Mouse (Mus musculus): ENCODE data around the gene Eef1a2. TPM values are rescaled to one million over a fixed set of nuclear protein-coding genes. Genes with fewer than 3 reads are reported as not detected.
A peak's percentile ranks its signal among the peaks of the same experiment; 100 is the strongest.
"Not testable (repeated sequence)": the region's sequence is repeated elsewhere in the genome, so short reads cannot be mapped to it uniquely, and the experiment has no call there.

Gene Eef1a2
- polyA plus RNA-seq (2015; fragmentation: Nextera tagmentation; extraction: Ambion mirVana), result not detected in 2 replicates

DNA sequence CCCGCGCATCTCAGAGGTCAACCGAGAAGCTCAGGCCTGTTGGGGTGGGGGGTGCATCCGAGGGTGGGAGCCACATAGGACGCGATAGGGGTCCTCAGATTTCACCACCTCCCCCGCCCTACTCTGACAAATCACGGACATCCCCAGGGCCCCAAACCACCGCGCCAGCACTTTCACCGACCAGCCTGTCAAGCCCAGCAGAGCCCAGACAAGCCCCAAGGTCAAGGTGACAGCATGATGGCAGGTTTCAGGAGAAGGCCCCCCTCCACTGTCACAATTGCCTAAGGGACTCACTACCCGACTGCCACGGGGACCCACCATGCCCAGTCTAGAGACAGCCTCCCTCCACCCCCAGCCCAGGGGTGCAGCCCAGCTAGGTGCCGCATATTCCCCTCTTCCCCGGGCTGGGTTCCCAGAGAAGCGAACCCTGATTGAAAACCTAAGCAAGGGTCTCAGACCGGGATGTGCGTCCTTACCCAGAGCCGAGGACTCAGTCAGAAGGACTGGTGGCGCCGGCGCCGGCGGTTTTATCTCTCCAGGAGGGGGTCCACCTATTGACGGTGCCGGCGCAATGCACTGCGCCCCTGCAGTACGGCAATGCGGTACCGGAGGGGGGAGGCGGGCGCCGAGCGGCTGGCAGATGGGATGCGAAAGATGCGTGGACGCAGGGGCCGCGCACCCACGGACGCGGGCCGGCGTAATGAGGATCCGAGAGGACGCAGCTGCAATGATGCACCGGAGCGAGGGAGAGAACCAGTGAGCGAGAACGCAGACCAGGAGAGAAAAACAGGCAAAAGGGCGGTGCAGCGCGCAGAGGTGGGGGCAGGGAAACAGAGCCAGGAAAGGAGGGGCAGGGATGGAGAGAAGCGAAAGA lies at the start of gene Eef1a2:
TSS of gene Eef1a2 (minus strand) at position 767 of the 874 bp plus-strand sequence.
- peaks cover 74% of the 10 kb centered on the region for H3K27me3 ChIP-seq
- no peak for ATAC-seq (ENCODE audit: insufficient read depth)
- no peaks in the 10 kb centered on the region for H3K9me3 ChIP-seq (replicated peaks)
- no peak within 1 kb of the TSS for H3K9ac ChIP-seq
- H3K36me3 ChIP-seq (replicated peaks), result no peaks in the 10 kb centered on the region
- 5% methylated on average over 55 of the region's 55 CpGs for WGBS (ENCODE audit: insufficient replicate concordance)
- no peak within 1 kb of the TSS for H3K4me2 ChIP-seq
- H3K4me3 ChIP-seq (replicated peaks), result no peak within 1 kb of the TSS
- no peak within 1 kb of the TSS for H3K27ac ChIP-seq (replicated peaks)
- no peaks in the 10 kb centered on the region for H3K4me1 ChIP-seq (replicated peaks)

DNA sequence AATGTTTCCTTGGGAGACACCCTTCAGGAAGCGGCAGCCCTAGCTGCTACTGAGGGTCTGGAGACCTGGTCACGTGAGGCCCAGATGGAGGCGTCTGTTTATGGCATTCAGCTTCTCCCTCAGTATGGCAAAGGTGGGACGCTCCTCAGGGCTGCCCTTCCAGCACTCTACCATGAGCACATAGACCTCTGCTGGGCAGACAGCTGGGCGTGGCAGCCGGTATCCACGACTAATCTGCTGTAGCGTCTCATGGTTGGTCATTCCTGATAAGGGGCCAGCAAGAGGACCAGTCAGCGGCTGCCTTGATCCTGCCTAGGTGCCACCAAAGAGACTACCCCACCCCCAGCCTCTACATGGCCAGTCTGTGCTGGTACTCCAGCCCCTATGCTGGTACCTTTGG lies 49.3 kb upstream of the Eef1a2 start:
- ATAC-seq (ENCODE audit: insufficient read depth), result peak; percentile 97
- Histone ChIP-seq H3K4me1 (replicated peaks) (peaks cover 57% of the 10 kb centered on the region), H3K36me3 (replicated peaks) (no peaks in the 10 kb centered on the region), H3K27me3 (peaks cover 28% of the 10 kb centered on the region), H3K9me3 (replicated peaks) (no peaks in the 10 kb centered on the region), H3K9ac (peak overlapping the region; percentile 32; the same call in 1 of the 2 replicates), H3K4me2 (peak overlapping the region; percentile 76), H3K4me3 (replicated peaks) (peak overlapping the region; percentile 41), H3K27ac (replicated peaks) (peak overlapping the region; percentile 90)
- 24% methylated on average over 9 of the region's 9 CpGs for WGBS (ENCODE audit: insufficient replicate concordance)

DNA sequence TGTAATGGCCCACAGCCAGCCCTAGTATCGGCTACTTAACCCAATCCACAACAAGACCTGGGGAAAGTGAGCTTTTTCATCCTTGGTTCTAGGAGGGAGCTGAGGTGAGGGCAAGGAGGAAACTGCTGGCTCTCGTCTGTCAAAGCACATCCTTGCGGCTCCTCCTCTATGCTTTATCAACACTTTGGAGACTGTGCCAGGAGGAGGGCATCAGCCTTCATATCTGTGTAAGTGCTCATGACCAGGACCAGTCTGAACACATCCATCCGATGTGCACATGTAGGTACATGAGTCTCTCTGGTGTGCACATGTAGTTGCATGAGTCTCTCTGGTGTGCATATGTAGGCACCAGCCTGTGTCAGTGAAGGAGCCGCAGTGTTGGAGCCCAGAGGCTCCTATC lies 48.9 kb upstream of the Eef1a2 start:
- H3K9ac ChIP-seq, result peak overlapping the region; percentile 32
- ATAC-seq (ENCODE audit: insufficient read depth), result peak; percentile 90
- H3K27me3 ChIP-seq, result peaks cover 27% of the 10 kb centered on the region
- no peaks in the 10 kb centered on the region for H3K9me3 ChIP-seq (replicated peaks)
- H3K4me3 ChIP-seq (replicated peaks), result peak overlapping the region; percentile 41
- H3K36me3 ChIP-seq (replicated peaks), result no peaks in the 10 kb centered on the region
- H3K4me2 ChIP-seq, result peak overlapping the region; percentile 76
- H3K4me1 ChIP-seq (replicated peaks), result peaks cover 60% of the 10 kb centered on the region
- 48% methylated on average over 5 of the region's 5 CpGs for WGBS (ENCODE audit: insufficient replicate concordance)
- H3K27ac ChIP-seq (replicated peaks), result peak overlapping the region; percentile 90

DNA sequence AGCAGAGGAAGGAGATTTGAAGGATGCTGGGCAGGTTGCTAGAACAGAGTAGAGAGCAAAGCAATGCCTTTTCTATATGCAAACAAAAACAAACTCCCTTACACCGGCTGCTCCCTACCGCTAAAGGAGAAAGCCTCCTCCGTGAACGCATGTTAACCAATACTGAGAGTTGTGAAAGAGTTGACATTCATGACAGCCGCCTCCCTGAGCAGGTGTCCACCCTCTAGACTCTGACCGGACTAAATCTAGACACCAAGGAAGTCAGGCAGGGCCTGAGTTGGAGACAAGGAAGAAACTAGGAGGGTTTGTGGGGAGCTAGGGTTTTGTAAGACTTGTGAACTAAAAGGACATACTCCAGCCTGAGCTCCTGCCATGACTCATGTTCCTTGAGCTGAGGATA lies 46.1 kb upstream of the Eef1a2 start:
- no peak overlapping the region for H3K9ac ChIP-seq
- no peak for ATAC-seq (ENCODE audit: insufficient read depth)
- H3K4me2 ChIP-seq, result no peak overlapping the region
- H3K4me3 ChIP-seq (replicated peaks), result no peak overlapping the region
- peaks cover 68% of the 10 kb centered on the region for H3K4me1 ChIP-seq (replicated peaks)
- H3K27ac ChIP-seq (replicated peaks), result no peak overlapping the region
- 63% methylated on average over 6 of the region's 6 CpGs for WGBS (ENCODE audit: insufficient replicate concordance)
- H3K9me3 ChIP-seq (replicated peaks), result no peaks in the 10 kb centered on the region
- no peaks in the 10 kb centered on the region for H3K36me3 ChIP-seq (replicated peaks)
- peaks cover 20% of the 10 kb centered on the region for H3K27me3 ChIP-seq

DNA sequence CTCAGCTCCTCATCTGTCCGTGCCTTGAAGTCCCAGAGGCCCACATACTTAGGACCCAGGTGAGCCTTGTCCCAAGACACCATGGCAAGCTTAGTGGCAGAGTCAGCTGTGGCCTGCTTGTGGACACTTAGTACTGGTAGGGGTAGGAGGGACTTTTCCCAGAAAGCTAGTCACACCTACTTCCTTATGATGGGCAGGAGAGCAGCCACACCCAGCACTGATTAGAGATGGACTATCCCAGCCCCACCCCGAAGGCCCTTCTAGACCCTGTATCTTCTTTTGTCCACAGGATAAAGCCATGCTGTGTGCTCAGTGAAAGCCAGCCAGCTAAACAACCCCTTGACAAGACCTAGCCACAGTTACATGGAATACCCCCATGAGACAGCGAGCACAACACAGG lies 45.6 kb upstream of the Eef1a2 start, which contains the start of gene Ptk6:
TSS of gene Ptk6 (minus strand) at position 368 of the 400 bp plus-strand sequence.
- Histone ChIP-seq H3K4me3 (replicated peaks) (no peak within 1 kb of the TSS), H3K27me3 (peaks cover 20% of the 10 kb centered on the region), H3K4me2 (no peak within 1 kb of the TSS), H3K27ac (replicated peaks) (no peak within 1 kb of the TSS), H3K4me1 (replicated peaks) (peaks cover 65% of the 10 kb centered on the region), H3K9ac (no peak within 1 kb of the TSS), H3K9me3 (replicated peaks) (no peaks in the 10 kb centered on the region), H3K36me3 (replicated peaks) (no peaks in the 10 kb centered on the region)
- WGBS (ENCODE audit: insufficient replicate concordance), result 73% methylated on average over 3 of the region's 3 CpGs
- no peak for ATAC-seq (ENCODE audit: insufficient read depth)

DNA sequence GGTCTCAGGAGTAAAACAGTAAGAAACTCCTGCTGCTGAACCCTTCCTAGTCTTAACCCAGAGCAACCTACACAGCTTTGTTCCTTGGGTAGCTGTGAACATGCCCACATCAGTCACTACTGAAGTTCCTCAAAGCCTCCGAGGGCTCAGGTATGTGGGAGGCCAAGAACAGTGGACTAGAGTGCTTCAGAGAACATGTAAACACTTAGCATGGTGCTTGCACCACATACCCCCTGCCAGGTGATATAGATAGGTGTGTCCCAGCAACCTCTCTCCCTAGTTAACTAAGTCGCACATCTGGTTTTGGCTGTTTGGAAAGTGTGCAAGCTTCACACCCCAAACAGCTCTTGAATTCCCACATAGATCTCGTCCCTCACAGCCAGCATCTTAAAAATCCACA lies 44.8 kb upstream of the Eef1a2 start:
- no peak for ATAC-seq (ENCODE audit: insufficient read depth)
- peaks cover 26% of the 10 kb centered on the region for H3K27me3 ChIP-seq
- WGBS (ENCODE audit: insufficient replicate concordance), result 46% methylated on average over 3 of the region's 3 CpGs
- H3K4me3 ChIP-seq (replicated peaks), result no peak overlapping the region
- no peak overlapping the region for H3K9ac ChIP-seq
- H3K9me3 ChIP-seq (replicated peaks), result no peaks in the 10 kb centered on the region
- H3K4me2 ChIP-seq, result no peak overlapping the region
- no peak overlapping the region for H3K27ac ChIP-seq (replicated peaks)
- peaks cover 65% of the 10 kb centered on the region for H3K4me1 ChIP-seq (replicated peaks)
- no peaks in the 10 kb centered on the region for H3K36me3 ChIP-seq (replicated peaks)

DNA sequence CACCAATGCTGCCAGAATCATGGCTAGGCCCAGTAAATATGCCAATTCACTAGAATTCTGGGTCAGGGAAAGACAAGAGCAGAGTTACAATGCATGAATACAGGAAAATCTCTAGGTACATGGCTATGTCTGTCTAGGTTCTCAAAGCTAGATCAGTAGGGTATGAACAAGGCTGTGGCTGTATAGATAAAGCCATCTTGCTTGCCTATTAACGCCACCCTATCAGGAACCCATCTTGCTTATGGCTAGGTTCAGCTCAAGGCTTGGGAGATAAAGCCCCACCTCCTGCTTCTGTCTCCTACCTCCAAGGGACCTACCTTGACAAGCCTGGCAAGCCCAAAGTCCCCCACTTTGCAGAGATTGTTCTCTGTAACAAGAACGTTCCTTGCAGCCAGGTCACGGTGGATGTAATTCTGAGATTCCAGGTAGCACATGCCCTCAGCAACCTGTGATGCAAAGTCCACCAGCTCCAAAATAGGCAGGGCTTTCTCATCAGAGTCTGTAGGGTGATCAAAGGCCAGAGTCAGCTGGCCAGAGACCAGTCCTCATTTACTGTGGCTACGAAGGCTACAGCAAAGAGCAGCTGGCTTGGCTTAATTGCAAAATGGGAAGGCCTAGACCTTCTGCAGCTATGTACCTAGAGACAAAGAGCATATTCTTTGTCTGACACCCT lies 40.0 kb upstream of the Eef1a2 start:
- H3K4me1 ChIP-seq (replicated peaks), result peaks cover 32% of the 10 kb centered on the region
- no peak overlapping the region for H3K27ac ChIP-seq (replicated peaks)
- WGBS (ENCODE audit: insufficient replicate concordance), result 54% methylated on average over 4 of the region's 4 CpGs
- no peak overlapping the region for H3K9ac ChIP-seq
- peaks cover 58% of the 10 kb centered on the region for H3K27me3 ChIP-seq
- no peak overlapping the region for H3K4me3 ChIP-seq (replicated peaks)
- ATAC-seq (ENCODE audit: insufficient read depth), result peak; percentile 76
- peak overlapping the region; percentile 3 for H3K4me2 ChIP-seq
- H3K36me3 ChIP-seq (replicated peaks), result no peaks in the 10 kb centered on the region
- H3K9me3 ChIP-seq (replicated peaks), result no peaks in the 10 kb centered on the region

DNA sequence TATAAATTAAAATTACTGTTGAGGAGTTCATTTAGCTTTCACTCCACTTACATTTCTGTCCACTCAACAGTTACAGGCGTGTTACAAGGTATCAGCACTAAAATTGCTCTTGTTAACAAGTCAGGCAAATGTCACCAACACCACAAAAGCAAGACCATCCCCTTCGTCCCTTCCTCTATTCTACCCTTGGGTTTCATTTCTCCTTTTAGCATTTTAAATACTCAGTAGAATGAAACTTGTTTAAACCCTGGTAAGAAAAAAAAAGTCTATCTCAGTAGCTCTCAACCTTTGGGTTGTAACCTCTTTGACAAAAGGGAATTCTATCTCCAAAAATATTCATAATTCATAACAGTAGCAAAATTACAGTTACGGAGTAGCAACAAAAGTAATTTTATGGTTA lies 36.2 kb upstream of the Eef1a2 start:
- H3K36me3 ChIP-seq (replicated peaks), result no peaks in the 10 kb centered on the region; the same call in 1 of the 2 replicates
- peaks cover 38% of the 10 kb centered on the region for H3K27me3 ChIP-seq
- peaks cover 38% of the 10 kb centered on the region for H3K4me1 ChIP-seq (replicated peaks)
- H3K4me3 ChIP-seq (replicated peaks), result no peak overlapping the region
- no peak overlapping the region for H3K4me2 ChIP-seq
- no peak overlapping the region for H3K27ac ChIP-seq (replicated peaks)
- ATAC-seq (ENCODE audit: insufficient read depth), result no peak
- 46% methylated on average over 3 of the region's 3 CpGs for WGBS (ENCODE audit: insufficient replicate concordance)
- no peaks in the 10 kb centered on the region for H3K9me3 ChIP-seq (replicated peaks)
- no peak overlapping the region for H3K9ac ChIP-seq

DNA sequence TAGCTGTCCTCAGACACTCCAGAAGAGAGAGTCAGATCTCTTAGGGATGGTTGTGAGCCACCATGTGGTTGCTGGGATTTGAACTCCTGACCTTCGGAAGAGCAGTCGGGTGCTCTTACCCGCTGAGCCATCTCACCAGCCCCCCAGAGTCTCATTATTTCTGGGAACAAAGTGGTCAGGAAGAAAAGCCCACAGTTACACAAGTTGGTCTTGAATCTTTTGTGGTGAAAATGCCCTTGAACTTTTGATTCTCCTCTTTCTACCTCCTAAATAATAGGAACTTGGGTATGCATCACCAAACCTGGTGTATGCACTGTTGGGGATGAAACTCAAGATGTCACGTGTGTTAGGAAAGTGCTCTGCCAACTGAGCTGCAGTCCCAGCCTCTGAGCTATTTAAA lies 35.1 kb upstream of the Eef1a2 start:
- H3K9ac ChIP-seq, result no peak overlapping the region
- ATAC-seq (ENCODE audit: insufficient read depth), result no peak
- no peak overlapping the region for H3K27ac ChIP-seq (replicated peaks)

DNA sequence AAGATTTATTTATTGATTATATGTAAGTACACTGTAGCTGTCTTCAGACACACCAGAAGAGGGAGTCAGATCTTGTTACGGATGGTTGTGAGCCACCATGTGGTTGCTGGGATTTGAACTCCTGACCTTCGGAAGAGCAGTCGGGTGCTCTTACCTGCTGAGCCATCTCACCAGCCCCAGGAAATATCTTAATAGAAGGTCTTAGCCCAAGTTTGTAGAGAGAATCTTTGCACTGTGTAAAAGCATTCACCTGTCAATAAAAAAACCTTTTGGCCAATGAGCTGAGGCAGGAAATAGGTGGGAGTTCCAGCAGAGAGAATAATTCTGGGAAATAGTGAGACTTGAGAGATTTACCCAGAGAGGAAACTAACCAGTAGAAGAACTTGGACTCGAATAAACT lies 34.6 kb upstream of the Eef1a2 start:
- Histone ChIP-seq H3K4me1 (replicated peaks) (peaks cover 40% of the 10 kb centered on the region), H3K27me3 (peaks cover 33% of the 10 kb centered on the region)
- 51% methylated on average over 4 of the region's 4 CpGs for WGBS (ENCODE audit: insufficient replicate concordance)
- H3K4me3 ChIP-seq (replicated peaks); ATAC-seq (ENCODE audit: insufficient read depth); H3K36me3 ChIP-seq (replicated peaks); H3K4me2 ChIP-seq; H3K9ac ChIP-seq; H3K9me3 ChIP-seq (replicated peaks); H3K27ac ChIP-seq (replicated peaks): not testable (repeated sequence)

More for the DNA sequence above, 35.1 kb upstream of the Eef1a2 start:
- Histone ChIP-seq H3K36me3 (replicated peaks) (no peaks in the 10 kb centered on the region; the same call in 1 of the 2 replicates), H3K27me3 (peaks cover 34% of the 10 kb centered on the region), H3K9me3 (replicated peaks) (no peaks in the 10 kb centered on the region), H3K4me2 (no peak overlapping the region), H3K4me3 (replicated peaks) (no peak overlapping the region), H3K4me1 (replicated peaks) (peaks cover 41% of the 10 kb centered on the region)
- 68% methylated on average over 4 of the region's 4 CpGs for WGBS (ENCODE audit: insufficient replicate concordance)

DNA sequence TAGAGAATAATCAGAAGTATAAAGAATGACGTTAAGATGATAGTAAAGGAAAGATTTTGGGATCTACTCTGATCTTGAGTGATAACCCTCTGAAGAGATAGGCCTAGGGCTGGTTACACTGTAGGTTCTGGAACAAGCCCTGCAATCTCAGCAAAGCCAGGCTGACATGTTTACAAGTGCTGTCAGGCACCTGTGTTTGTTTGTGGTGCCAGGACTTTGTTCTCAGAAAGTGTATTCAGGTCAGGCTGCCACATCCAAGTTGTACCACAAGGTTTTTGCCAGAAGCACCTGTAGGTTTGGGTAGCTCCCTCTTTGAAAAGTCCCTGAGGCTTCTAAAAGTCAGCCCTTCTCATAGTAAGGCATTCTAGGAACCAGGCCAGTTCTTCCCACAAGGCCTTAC lies 32.5 kb upstream of the Eef1a2 start:
- Histone ChIP-seq H3K4me1 (replicated peaks) (peaks cover 35% of the 10 kb centered on the region), H3K27ac (replicated peaks) (peak overlapping the region; percentile 81), H3K9me3 (replicated peaks) (no peaks in the 10 kb centered on the region), H3K9ac (no peak overlapping the region), H3K27me3 (peaks cover 27% of the 10 kb centered on the region), H3K4me2 (peak overlapping the region; percentile 89; the same call in 1 of the 2 replicates), H3K36me3 (replicated peaks) (no peaks in the 10 kb centered on the region; the same call in 1 of the 2 replicates), H3K4me3 (replicated peaks) (no peak overlapping the region; the same call in 1 of the 2 replicates)
- 67% methylated on average over 1 of the region's 1 CpGs for WGBS (ENCODE audit: insufficient replicate concordance)
- ATAC-seq (ENCODE audit: insufficient read depth), result no peak

All from liver, embryonic 15.5 days (tissue).